Mouse (Mus musculus): ENCODE data around the gene Trappc2l.
A peak's percentile ranks its signal among the peaks of the same experiment; 100 is the strongest.

The Trappc2l gene

DNA sequence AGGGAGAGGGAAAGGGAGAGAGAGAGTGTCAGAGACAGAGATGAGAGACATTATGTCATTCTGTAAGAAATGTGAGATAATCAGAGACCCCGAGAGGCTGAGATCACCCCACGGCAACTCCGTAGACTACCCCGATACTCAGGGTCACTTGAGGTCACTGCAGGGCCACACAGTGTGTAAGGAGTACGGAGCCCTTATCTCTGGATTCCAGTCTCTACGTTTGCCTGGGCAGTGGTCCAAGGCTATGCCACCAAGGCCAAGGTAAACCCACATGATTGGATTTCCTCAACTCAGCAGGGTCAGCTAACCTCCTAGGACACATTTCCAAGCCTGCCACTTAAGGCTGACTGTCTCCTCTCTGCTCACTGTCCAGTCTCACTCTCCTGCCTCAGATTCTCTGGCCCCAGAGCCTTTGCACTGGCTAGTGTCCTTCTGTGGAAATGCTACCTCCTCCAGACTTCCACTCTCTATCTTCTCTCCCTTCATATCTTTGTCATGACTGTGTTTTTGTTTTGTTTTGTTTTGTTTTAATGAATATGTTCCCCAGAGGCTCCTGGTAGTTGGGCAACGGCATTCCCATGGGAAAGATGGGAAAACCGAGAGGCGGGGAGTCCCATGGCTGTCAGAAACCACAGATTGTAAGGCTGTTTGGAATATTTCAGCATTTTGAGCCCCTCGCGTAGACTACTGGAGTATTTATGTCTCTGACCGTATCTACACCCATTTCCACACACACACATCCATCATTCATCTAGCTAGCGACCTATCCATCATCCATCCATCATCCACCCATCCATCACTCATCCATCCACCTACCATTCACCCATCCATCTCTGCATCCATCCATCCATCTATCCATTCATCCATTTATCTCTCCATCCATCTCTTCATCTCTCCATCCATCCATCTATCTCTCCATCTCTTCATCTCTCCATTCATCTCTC lies 44.9 kb downstream of the Trappc2l start:
- no peak for DNase-seq (ENCODE audit: low spot score)

DNA sequence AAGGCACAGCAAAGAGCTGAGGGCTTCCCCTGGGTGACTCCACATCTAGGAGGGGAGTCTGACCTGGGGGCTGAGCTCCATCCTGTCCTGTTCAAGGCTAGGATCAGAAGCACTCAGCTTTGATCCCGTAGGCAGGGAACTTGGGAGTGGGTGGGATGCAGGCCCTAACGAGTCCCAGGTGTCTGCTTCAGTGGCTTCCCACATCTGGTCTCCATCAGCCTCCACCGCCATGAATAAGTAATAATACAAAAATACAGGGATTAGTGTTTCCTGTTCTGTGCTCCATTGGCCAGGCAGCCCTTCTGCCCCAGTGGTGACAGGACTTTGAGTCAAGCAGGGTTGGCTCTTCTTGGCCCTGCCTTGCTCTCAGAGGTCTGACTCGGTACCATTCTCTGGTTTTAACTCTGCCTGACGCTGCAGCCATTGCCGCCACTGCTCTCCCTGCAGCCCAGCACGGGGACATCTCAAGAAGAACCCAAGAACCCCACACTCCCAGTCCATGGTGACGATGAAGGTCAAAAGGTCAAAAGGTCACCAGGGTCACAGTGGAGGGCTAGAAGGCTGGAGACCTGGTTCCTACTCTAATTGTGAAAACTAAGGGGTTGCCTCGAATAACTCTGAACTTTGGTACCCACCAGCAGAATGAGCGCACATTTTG lies 46.8 kb downstream of the Trappc2l start:
- DNase-seq (ENCODE audit: low spot score): no peak

DNA sequence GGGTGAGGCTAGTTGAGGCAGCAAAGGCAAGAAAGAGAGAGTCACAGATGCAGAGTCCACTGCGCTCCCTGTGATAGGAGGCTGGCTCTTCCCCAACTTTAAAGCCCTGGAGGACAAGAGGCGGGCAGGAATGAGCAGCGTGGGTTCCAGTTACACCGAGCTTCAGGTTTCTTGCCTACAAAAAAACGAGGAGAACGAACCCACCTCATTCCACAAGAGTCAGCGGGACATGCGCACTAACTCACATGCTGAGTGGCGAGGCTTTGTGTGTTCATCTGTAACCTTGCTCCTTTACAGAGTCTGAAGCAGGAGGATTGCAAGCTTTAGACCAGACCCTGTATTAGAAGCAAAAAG lies 47.3 kb downstream of the Trappc2l start:
- no peak for DNase-seq (ENCODE audit: low spot score)

DNA sequence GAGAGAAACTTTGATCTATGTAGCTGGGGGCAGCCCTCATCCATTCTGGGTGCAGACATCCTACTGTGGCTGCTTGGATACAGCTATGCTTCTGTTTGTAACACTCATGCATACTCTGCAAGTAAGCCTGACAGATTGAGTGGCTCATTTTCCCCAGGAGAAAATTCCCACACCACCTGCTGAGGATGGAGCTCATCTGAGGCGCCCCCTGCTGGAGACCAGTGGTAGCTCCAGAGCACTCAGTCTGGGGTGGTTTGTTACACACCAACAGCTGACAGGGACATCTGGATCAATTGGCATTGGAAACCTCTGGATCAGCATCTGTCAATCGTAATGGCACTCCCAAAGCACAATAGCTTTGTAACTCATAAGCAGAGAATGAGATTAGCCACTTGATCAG lies 48.6 kb downstream of the Trappc2l start:
- DNase-seq (ENCODE audit: low spot score): no peak

DNA sequence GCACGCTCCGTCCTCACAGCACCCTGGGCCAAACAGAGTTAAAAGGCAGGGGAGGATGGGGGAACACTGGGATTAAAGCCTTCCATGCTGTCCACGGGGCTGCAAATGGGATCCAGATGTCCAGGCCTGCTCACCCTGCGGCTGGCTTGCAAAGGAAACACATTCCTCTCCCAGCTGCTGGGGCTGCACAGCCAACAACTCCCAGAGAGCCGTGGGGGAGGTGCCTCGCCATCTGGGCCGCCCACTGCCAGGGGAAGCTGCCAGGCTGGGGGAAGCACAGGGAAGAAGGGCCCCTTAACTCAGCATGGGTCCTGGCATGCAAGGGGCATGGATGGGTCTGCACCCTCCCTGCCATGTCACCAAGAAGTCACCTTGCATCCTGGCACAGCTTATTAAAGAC lies 49.7 kb downstream of the Trappc2l start:
- DNase-seq (ENCODE audit: low spot score): peak; percentile 37

DNA sequence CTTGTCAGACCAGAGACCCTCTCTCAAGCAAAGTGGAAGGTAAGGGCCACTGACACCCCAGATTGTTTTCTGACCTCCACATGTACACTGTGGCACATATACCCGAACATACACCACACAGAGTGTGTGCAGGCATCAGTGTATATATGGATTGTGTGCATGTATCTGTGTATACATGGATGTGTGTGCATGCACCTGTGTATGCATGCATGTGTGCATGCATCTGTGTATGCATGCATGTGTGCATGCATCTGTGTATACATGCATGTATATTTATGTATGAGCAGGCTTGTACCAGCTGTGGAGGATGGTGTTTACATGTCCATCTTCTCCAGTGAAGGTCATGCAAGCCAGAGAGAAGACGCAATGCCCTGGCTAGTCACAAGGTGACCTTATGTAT lies 50.5 kb downstream of the Trappc2l start:
- DNase-seq (ENCODE audit: low spot score): no peak

DNA sequence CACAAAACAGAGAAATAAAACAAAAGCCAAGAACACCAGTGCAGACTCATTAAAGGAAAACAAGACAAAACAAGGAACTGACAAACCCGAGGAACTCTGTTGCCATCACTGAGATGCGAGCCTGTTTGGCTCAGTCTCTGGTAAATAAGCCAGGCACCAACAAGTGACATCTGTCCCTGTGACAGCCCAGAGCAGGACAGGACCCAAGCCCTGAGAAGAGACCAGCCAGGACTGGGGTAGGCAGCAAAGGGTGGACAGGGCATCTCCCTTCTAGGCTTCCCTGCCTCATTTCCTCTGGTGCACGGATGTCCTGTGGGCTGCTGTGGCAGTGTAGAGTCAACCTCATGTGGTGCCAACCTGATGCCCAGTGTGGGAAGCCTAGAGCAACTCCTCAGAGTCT lies 51.7 kb downstream of the Trappc2l start:
- no peak for DNase-seq (ENCODE audit: low spot score)

DNA sequence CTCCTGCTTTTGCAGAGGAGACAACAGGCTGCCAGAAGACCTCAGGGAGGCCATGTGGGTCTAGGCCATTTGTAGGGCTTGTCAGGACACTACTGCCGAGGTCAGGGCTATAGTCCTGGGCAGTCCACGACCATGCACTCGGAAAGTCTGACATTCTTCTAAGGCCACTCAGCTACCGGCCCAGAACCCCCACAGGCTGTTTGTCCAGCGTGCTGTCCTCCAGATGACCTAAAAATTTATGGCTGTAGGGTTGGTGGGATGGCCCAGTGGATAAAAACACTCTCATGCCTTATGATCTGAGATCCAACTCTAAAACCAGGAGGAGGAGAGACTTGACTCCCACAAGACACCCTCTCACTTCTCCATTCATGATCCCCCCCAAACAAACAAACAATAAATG lies 52.2 kb downstream of the Trappc2l start:
- no peak for DNase-seq (ENCODE audit: low spot score)

DNA sequence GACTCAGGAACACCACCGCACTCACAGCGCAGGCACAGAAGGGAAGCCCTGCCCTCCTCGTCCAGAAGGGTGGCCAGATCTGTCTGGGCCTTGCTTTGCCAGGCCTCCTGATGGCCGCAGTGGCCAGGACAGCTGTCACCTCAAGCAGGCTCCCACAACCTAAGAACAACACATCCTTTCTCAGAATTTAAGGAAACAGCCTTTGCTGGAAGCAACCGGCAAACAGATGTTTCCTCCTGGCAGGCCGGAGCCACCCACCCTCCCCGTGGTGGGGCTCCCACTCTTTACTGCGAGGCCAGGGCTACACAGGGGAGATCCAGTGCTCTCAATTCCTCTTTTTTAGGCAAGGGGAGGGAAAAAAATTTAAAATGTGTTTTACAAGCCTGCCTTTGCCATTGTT lies 53.8 kb downstream of the Trappc2l start:
- DNase-seq (ENCODE audit: low spot score): no peak

DNA sequence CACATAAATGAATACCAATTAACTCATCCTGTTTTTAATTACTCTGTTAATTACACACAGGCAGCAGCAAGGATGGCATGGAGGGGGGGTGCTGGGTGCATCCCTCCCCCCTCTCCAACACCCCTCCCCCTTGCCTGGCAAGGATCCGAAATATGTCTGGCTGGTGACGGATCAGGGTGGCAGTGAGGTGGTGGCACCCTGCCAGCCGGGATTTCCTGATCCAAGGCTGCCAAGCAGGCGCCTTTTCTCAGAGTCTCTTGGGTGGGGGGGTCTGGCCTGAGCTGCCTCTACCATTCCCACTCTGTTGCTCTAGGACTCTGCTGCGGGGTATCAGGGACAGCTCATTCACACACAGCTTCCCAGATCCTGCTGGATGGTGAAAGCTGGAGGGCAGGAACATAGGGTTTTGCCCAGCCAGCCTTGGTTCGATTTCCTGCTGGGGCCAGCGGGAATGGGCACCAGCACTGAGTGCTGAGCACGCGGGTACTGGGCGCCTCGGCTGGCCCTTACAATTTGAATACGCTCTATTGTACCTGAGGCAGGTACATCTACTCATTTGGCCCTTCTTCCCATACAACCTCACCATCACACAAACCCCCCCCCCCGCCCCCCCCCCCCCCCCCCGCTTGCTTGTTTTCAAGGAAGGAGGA lies 54.4 kb downstream of the Trappc2l start:
- DNase-seq (ENCODE audit: low spot score): no peak

Measured in urinary bladder, postnatal 25 days (tissue).